Mouse (Mus musculus) ES-E14 (cell line): ENCODE measurements at regions not wholly inside any gene's neighbourhood (a gene's known extent, or its start where the extent isn't known, plus 50 kb on each side); places are given as distances from the start of the nearest gene placed in this dataset.

Source experiments
- ZC3H11A ChIP-seq: IDR thresholded peaks from 2 replicates; pipeline ENCODE4 v1.6.1; 2012; ENCODE audit warnings: low read depth, mild to moderate bottlenecking, inconsistent platforms, low read length, borderline replicate concordance
- ZNF384 ChIP-seq: IDR thresholded peaks from 2 replicates; pipeline ENCODE4 v1.6.1; 2012; ENCODE audit warnings: low read depth, low read length, inconsistent platforms

GRCm38 (mm10) chr7:78989751-78990206 is 63.5 kb upstream of the Acan start:
- no peak for TF ChIP-seq ZNF384
- no peak for TF ChIP-seq ZC3H11A
